Mouse (Mus musculus): ENCODE results near the gene Gm17545.

DNA sequence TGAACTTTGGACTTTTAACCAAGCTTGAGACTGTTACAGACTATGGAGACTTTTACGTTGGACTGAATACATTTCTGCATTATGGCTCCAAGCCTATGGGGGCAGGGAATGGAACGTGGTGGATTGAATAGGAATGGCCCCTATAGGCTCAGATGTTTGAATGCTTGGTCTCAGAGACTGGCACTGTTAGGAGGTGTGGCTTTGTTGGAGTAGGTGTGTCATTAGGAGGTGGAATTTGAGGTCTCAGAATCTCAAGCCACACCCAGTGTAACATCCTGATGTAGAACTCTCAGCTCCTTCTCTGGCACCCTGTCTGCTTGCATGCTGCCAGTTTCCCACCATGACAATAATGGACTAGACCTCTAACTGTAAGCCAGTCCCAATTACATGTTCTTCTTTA is 20.9 kb upstream of the Gm17545 start:
- TF ChIP-seq CTCF (IDR thresholded peaks at IDR 0.05; ENCODE audit: low read depth, low read length) (no peak), POLR2A (IDR thresholded peaks at IDR 0.05; ENCODE audit: borderline replicate concordance, low read depth, low read length) (no peak)

Data from bone marrow macrophage, adult 2 months (primary cell).